Mouse (Mus musculus): ENCODE data around the gene Sike1. TPM values are rescaled to one million over a fixed set of nuclear protein-coding genes. Genes with fewer than 3 reads are reported as not detected.

Gene Sike1
- polyA plus RNA-seq, 1 experiment from 2014 or later, result 77.2 TPM

- Histone ChIP-seq H3K9ac (no peak overlapping the region), H3K36me3 (replicated peaks) (no peaks in the 10 kb centered on the region), H3K4me2 (no peak overlapping the region), H3K4me3 (replicated peaks) (no peak overlapping the region), H3K4me1 (peaks cover 3% of the 10 kb centered on the region), H3K27me3 (no peaks in the 10 kb centered on the region), H3K27ac (no peak overlapping the region), H3K9me3 (no peaks in the 10 kb centered on the region)
- no peak for ATAC-seq (ENCODE audit: low FRiP score)
- 82% methylated on average over 8 of the region's 8 CpGs for WGBS
These were observed 4.5 kb upstream of the Sike1 start for GRCm38 (mm10) chr3:102991041-102991440.

DNA sequence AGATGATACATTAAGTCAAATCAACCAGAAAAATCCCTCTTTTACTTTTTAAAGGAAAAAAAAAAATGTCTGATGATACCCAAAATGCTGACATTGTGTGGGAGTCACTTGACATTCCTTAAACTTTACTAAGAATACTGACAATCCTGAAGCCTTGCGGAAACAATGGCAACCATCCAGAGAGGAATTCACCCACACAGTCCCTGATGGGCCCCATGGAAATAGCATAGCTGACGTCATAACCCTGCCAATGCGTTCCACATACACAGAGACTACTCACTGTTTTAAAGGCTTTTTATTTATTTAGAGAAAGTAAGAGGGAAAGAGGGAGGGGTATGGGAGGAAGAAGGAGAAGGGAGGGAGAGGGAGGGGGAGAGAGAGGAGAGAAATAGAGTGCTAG, 2.6 kb upstream of the Sike1 start:
- no peak overlapping the region for H3K4me2 ChIP-seq
- 54% methylated on average over 3 of the region's 3 CpGs for WGBS
- peaks cover 12% of the 10 kb centered on the region for H3K4me1 ChIP-seq
- H3K36me3 ChIP-seq (replicated peaks), result no peaks in the 10 kb centered on the region
- H3K9me3 ChIP-seq, result no peaks in the 10 kb centered on the region
- H3K27ac ChIP-seq, result no peak overlapping the region
- no peaks in the 10 kb centered on the region for H3K27me3 ChIP-seq
- ATAC-seq (ENCODE audit: low FRiP score), result no peak
- H3K9ac ChIP-seq, result no peak overlapping the region
- no peak overlapping the region for H3K4me3 ChIP-seq (replicated peaks)

- Histone ChIP-seq H3K27me3 (no peaks in the 10 kb centered on the region), H3K9ac (peak overlapping the region; percentile 83; the same call in 1 of the 2 replicates), H3K36me3 (replicated peaks) (peaks cover 23% of the 10 kb centered on the region), H3K4me3 (replicated peaks) (peak overlapping the region; percentile 79), H3K4me2 (peak overlapping the region; percentile 63), H3K27ac (peak overlapping the region; percentile 89; the same call in 1 of the 2 replicates), H3K9me3 (0 out of 2 replicates have a peak, but pooled peaks cover 2% of the 10 kb centered on the region), H3K4me1 (peaks cover 12% of the 10 kb centered on the region)
- peak; percentile 4; the same call in 1 of the 2 replicates for ATAC-seq (ENCODE audit: low FRiP score)
- WGBS, result 55% methylated on average over 7 of the region's 7 CpGs
These were observed 289 bp upstream of the Sike1 start for GRCm38 (mm10) chr3:102995233-102995604.

DNA sequence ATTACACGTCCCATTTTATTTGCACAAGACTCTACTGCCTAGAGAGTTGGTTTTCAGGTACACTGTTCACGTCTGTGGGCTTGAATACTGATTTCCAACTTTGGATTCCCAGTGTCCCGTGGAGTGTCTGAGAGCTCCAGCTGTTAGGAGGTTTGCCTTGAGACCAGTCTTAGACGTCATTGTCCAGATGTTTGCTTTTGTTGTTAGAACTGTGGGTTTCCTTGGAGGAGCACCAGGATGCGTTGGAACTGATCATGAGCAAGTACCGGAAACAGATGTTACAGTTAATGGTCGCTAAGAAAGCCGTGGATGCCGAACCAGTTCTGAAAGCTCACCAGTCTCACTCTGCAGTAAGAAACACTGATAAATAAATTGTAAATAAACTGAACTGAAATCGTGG, 1.5 kb downstream of the Sike1 start:
- H3K4me1 ChIP-seq, result peaks cover 12% of the 10 kb centered on the region
- H3K4me2 ChIP-seq, result no peak overlapping the region
- no peaks in the 10 kb centered on the region for H3K27me3 ChIP-seq
- H3K9me3 ChIP-seq, result 0 out of 2 replicates have a peak, but pooled peaks cover 6% of the 10 kb centered on the region
- no peak overlapping the region for H3K9ac ChIP-seq
- WGBS, result 84% methylated on average over 10 of the region's 10 CpGs
- peaks cover 38% of the 10 kb centered on the region for H3K36me3 ChIP-seq (replicated peaks)
- no peak for ATAC-seq (ENCODE audit: low FRiP score)
- no peak overlapping the region for H3K27ac ChIP-seq
- no peak overlapping the region for H3K4me3 ChIP-seq (replicated peaks)

DNA sequence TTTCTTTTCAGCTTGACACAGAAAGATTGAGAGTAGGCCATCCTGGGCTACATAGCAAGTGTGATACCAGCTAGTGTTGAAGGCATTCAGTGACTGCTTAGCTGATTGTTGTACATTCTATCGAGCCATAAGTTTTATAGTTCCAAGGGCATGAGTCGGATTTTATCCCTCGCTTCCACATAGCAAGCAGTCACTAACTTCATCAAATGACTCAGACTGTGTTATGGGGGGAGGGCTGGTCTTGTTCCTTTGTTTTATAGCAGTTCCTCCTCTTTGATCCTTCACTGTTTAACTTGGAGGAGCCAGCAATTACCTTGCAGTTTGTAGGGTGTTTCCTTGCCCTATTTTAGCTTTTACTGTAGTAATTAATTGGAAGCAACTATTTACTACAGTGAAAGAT, 2.1 kb downstream of the Sike1 start:
- WGBS, result 97% methylated on average over 3 of the region's 3 CpGs
- Histone ChIP-seq H3K27ac (no peak overlapping the region), H3K4me3 (replicated peaks) (no peak overlapping the region), H3K4me2 (no peak overlapping the region), H3K9me3 (0 out of 2 replicates have a peak, but pooled peaks cover 6% of the 10 kb centered on the region), H3K4me1 (peaks cover 12% of the 10 kb centered on the region), H3K27me3 (no peaks in the 10 kb centered on the region), H3K36me3 (replicated peaks) (peaks cover 43% of the 10 kb centered on the region), H3K9ac (no peak overlapping the region)
- ATAC-seq (ENCODE audit: low FRiP score), result no peak

DNA sequence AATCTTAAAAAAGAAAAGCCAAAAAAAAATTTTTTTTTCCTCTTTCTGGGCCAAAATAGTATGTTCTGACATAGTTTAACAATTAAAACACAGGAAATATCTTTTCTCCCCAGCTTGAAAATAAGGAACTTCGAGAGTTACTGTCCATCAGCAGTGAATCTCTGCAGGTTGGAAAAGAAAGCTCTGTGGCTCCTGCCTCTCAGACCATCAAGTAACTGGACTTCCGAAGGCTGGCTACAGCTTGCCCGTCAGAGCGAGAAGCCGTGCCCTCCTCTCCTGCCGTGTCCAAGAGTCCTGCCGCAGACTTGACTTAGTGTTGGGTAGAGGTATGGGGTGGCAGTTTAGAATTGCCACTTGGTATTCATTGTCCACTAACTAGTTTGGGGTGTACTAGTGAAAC, 6.1 kb downstream of the Sike1 start:
- no peak overlapping the region for H3K4me2 ChIP-seq
- H3K4me1 ChIP-seq, result peaks cover 5% of the 10 kb centered on the region
- no peak overlapping the region for H3K4me3 ChIP-seq (replicated peaks)
- H3K36me3 ChIP-seq (replicated peaks), result peaks cover 70% of the 10 kb centered on the region
- H3K9me3 ChIP-seq, result 0 out of 2 replicates have a peak, but pooled peaks cover 6% of the 10 kb centered on the region
- H3K9ac ChIP-seq, result no peak overlapping the region
- ATAC-seq (ENCODE audit: low FRiP score), result no peak
- no peaks in the 10 kb centered on the region for H3K27me3 ChIP-seq
- H3K27ac ChIP-seq, result no peak overlapping the region
- 97% methylated on average over 7 of the region's 7 CpGs for WGBS

- no peaks in the 10 kb centered on the region for H3K27me3 ChIP-seq
- peaks cover 7% of the 10 kb centered on the region for H3K4me1 ChIP-seq
- ATAC-seq (ENCODE audit: low FRiP score), result no peak
- H3K4me3 ChIP-seq (replicated peaks), result no peak overlapping the region
- no peak overlapping the region for H3K9ac ChIP-seq
- H3K4me2 ChIP-seq, result no peak overlapping the region
- 79% methylated on average over 2 of the region's 2 CpGs for WGBS
- no peak overlapping the region for H3K27ac ChIP-seq
- no peaks in the 10 kb centered on the region for H3K9me3 ChIP-seq
- H3K36me3 ChIP-seq (replicated peaks), result no peaks in the 10 kb centered on the region
These were observed 21.8 kb downstream of the Sike1 start for GRCm38 (mm10) chr3:103017350-103017749.

DNA sequence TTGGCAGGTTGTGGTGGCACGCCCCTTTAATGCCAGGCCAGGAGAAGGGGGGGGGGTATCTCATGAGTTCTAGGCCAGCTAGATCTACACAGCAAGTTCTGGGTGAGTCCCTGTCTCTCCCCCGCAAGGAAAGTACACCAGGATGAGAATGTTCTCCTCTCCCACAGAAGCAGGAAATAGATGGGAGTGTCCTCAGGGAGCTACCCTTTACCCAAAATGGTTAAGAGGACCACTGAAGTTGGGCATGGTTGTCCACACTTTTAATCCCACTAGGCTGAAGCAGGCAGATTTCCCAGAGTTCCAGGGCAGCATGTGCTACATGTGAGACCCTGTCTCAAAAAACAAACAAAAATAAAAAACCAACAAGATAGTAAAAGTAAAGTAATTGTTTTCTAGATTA, 24.0 kb downstream of the Sike1 start:
- Histone ChIP-seq H3K4me2 (peak overlapping the region; percentile 55), H3K4me1 (peaks cover 13% of the 10 kb centered on the region), H3K27me3 (no peaks in the 10 kb centered on the region), H3K4me3 (replicated peaks) (no peak overlapping the region; the same call in 1 of the 2 replicates), H3K9ac (no peak overlapping the region), H3K27ac (no peak overlapping the region), H3K9me3 (no peaks in the 10 kb centered on the region), H3K36me3 (replicated peaks) (no peaks in the 10 kb centered on the region)
- WGBS, result 96% methylated on average over 2 of the region's 2 CpGs
- ATAC-seq (ENCODE audit: low FRiP score), result no peak

GRCm38 (mm10) chr3:103020249-103020942, 24.9 kb downstream of the Sike1 start, which contains the start of gene Csde1:
TSS of gene Csde1 (plus strand) at chr3:103020426.
- H3K9me3 ChIP-seq, result no peaks in the 10 kb centered on the region
- H3K27me3 ChIP-seq, result no peaks in the 10 kb centered on the region
- peak within 1 kb of the TSS; percentile 84 for H3K4me3 ChIP-seq (replicated peaks)
- H3K36me3 ChIP-seq (replicated peaks), result no peaks in the 10 kb centered on the region; the same call in 1 of the 2 replicates
- H3K4me1 ChIP-seq, result peaks cover 13% of the 10 kb centered on the region
- H3K27ac ChIP-seq, result peak within 1 kb of the TSS; percentile 96
- under 1% methylated on average over 55 of the region's 55 CpGs for WGBS
- ATAC-seq (ENCODE audit: low FRiP score), result peak; percentile 93
- peak within 1 kb of the TSS; percentile 96 for H3K9ac ChIP-seq
- peak within 1 kb of the TSS; percentile 70 for H3K4me2 ChIP-seq

DNA sequence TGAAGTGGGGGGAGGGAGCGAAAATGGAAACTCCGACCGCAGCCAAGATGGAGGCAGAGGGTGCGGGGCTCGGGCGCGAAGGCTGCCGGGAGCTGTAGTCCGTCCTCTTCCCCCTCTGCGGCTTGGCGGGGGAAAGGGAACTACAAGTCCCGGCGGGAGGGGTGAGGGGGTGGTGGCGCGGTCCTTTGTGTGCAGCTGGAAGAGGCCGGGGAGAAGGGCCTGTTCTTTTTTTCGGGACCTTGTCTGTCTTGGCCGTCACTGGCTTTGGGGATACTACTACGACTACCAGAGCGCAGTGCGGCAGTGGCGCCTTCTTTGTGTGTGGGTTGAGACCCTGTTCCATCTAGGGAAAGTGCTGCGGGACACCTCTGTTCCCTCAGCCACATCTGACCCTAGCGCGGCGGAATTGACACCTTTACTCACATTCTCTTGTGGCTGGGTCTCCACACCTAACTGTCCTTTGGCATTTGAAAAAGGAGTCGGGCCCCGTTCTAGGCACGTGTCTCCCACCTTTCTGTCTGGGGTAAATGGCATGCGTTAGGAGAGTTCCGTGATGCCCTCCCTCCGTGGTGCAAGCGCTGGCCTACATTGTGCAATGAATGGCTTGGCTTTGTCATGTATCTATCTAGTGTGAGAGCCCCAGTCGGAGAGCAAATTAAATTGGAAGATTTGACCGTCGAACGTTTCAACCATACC, 25.6 kb downstream of the Sike1 start:
- peak overlapping the region; percentile 84 for H3K4me3 ChIP-seq (replicated peaks)
- no peaks in the 10 kb centered on the region for H3K9me3 ChIP-seq
- no peaks in the 10 kb centered on the region; the same call in 1 of the 2 replicates for H3K36me3 ChIP-seq (replicated peaks)
- peak overlapping the region; percentile 96 for H3K9ac ChIP-seq
- WGBS, result under 1% methylated on average over 35 of the region's 37 CpGs
- peak; percentile 96 for ATAC-seq (ENCODE audit: low FRiP score)
- H3K4me2 ChIP-seq, result peak overlapping the region; percentile 70
- peak overlapping the region; percentile 96 for H3K27ac ChIP-seq
- no peaks in the 10 kb centered on the region for H3K27me3 ChIP-seq
- peaks cover 13% of the 10 kb centered on the region for H3K4me1 ChIP-seq

DNA sequence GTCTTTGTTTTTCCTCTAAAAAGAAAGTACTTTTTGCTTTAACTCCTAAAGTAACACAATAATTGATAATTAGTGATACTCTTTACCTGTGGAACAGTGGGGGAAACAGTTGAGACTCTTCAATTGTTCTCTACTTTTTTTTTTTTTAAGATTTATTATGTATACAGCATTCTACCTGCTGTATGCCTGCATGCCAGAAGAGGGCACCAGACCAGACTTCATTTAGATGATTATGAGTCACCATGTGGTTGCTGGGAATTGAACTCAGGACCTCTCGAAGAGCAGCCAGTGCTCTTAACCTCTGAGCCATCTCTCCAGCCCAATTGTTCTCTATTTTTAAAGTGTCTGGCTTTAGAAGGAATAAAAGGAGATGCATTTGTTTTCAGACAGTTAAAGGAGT, 30.7 kb downstream of the Sike1 start:
- H3K36me3 ChIP-seq (replicated peaks), result peaks cover 32% of the 10 kb centered on the region
- H3K4me3 ChIP-seq (replicated peaks), result no peak overlapping the region
- no peak overlapping the region for H3K9ac ChIP-seq
- H3K9me3 ChIP-seq, result no peaks in the 10 kb centered on the region
- H3K4me2 ChIP-seq, result no peak overlapping the region
- H3K27me3 ChIP-seq, result no peaks in the 10 kb centered on the region
- no peak overlapping the region for H3K27ac ChIP-seq
- 90% methylated on average over 1 of the region's 1 CpGs for whole genome bisulfite sequencing
- H3K4me1 ChIP-seq, result peaks cover 13% of the 10 kb centered on the region
- no peak for ATAC-seq (ENCODE audit: low FRiP score)

DNA sequence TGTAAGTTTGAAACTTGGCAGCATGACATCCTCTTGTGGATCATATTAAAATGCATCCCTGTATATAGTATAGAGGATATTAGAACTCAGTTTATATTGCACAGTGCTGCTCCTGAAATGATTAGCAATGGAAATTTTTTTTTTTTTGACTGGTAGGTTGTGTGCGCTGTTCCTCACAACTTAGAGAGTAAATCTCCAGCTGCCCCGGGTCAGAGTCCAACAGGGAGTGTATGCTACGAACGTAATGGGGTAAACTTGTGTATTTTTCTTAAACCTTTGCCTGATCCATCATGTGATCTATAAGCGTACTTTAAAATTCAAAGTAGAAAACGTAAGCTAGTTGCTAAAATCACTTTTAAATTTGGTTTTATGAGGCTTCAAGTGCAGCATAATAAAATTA, 44.8 kb downstream of the Sike1 start:
- 97% methylated on average over 6 of the region's 6 CpGs for WGBS
- Histone ChIP-seq H3K36me3 (replicated peaks) (peaks cover 62% of the 10 kb centered on the region), H3K9ac (no peak overlapping the region), H3K27me3 (no peaks in the 10 kb centered on the region), H3K9me3 (no peaks in the 10 kb centered on the region), H3K4me3 (replicated peaks) (no peak overlapping the region), H3K4me2 (no peak overlapping the region), H3K4me1 (no peaks in the 10 kb centered on the region), H3K27ac (no peak overlapping the region)
- ATAC-seq (ENCODE audit: low FRiP score), result no peak
